Mouse (Mus musculus): ENCODE measurements around the gene Rnft2. TPM values are rescaled to one million over a fixed set of nuclear protein-coding genes. Genes with fewer than 3 reads are reported as not detected.
A peak's percentile ranks its signal among the peaks of the same experiment; 100 is the strongest.

The Rnft2 gene
- total and polyA plus RNA-seq, 3 experiments = 0.42 to 0.71 TPM; not detected in 1

DNA sequence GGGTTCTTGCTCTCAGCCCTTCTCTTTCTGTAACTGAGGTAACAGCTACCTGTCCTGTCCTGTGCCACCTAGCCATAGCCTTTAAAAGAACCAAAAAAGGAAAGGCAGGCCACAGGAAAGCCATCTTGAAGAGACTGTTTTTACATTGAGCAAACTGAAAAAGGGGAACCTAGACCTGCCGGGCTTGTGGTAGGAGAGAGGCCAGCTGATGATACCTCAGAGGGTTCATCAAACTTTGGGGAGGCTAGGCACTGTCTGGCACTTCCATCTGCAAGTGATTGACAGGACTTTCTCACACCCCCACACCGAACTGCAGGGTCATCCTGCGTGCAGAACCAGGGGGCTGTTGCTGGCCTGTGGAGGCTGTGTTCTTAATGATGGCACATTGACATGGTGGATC is 8.6 kb upstream of the Rnft2 start:
- Histone ChIP-seq H3K79me2 (ENCODE audit: control insufficient read depth, insufficient read depth, low read length, poor library complexity) (no peaks in the 10 kb centered on the region), H3K27me3 (ENCODE audit: control insufficient read depth in 1 of 2, insufficient read depth in 2 of 2, low read length in 2 of 2) (no peaks in the 10 kb centered on the region), H3K27ac (ENCODE audit: control insufficient read depth, low read depth, low read length) (no peak overlapping the region), H3K4me1 (ENCODE audit: control insufficient read depth in 1 of 2, insufficient read depth in 2 of 2, low read length in 2 of 2) (no peaks in the 10 kb centered on the region), H3K36me3 (ENCODE audit: control insufficient read depth in 1 of 2, insufficient read depth in 2 of 2, low read length in 2 of 2) (no peaks in the 10 kb centered on the region), H3K9ac (ENCODE audit: control insufficient read depth, low read depth, low read length, poor library complexity, severe bottlenecking) (no peak overlapping the region), H3K4me3 (ENCODE audit: control insufficient read depth in 1 of 2, insufficient read depth in 1 of 2, low read depth in 2 of 2, low read length in 2 of 2) (no peak overlapping the region), H3K9me3 (replicated peaks; ENCODE audit: insufficient read depth, low read length) (no peaks in the 10 kb centered on the region)
- peak; percentile 44 for DNase-seq (ENCODE audit: low read depth, low spot score)
- no peak for TF ChIP-seq USF2 (IDR thresholded peaks at IDR 0.05; ENCODE audit: borderline replicate concordance in 1 of 2, insufficient read depth in 1 of 2, low read depth in 1 of 2, low read length in 2 of 2)
- no peak for TF ChIP-seq E2F4 (IDR thresholded peaks at IDR 0.05; ENCODE audit: borderline replicate concordance, low read depth, low read length)
- no peak for TF ChIP-seq MAFK (IDR thresholded peaks at IDR 0.05; ENCODE audit: borderline replicate concordance, low read depth, low read length)
- TF ChIP-seq GATA1 (IDR thresholded peaks at IDR 0.05; ENCODE audit: low read depth, low read length) = no peak

- no peak overlapping the region for H3K9ac ChIP-seq (ENCODE audit: control insufficient read depth, low read depth, low read length, poor library complexity, severe bottlenecking)
- H3K4me3 ChIP-seq (ENCODE audit: control insufficient read depth in 1 of 2, insufficient read depth in 1 of 2, low read depth in 2 of 2, low read length in 2 of 2) = no peak overlapping the region
- H3K79me2 ChIP-seq (ENCODE audit: control insufficient read depth, insufficient read depth, low read length, poor library complexity) = no peaks in the 10 kb centered on the region
- DNase-seq (ENCODE audit: low read depth, low spot score) = no peak
- no peaks in the 10 kb centered on the region for H3K27me3 ChIP-seq (ENCODE audit: control insufficient read depth in 1 of 2, insufficient read depth in 2 of 2, low read length in 2 of 2)
- no peak overlapping the region for H3K27ac ChIP-seq (ENCODE audit: control insufficient read depth, low read depth, low read length)
- no peaks in the 10 kb centered on the region for H3K9me3 ChIP-seq (replicated peaks; ENCODE audit: insufficient read depth, low read length)
- TF ChIP-seq MAX (IDR thresholded peaks at IDR 0.05; ENCODE audit: low read length) (no peak), MXI1 (IDR thresholded peaks at IDR 0.05; ENCODE audit: low read depth, low read length) (no peak), MEF2A (IDR thresholded peaks at IDR 0.05; ENCODE audit: extremely low read depth, insufficient replicate concordance, low read depth, low read length, poor library complexity, severe bottlenecking) (no peak), E2F4 (IDR thresholded peaks at IDR 0.05; ENCODE audit: borderline replicate concordance, low read depth, low read length) (no peak), POLR2A (IDR thresholded peaks at IDR 0.05; ENCODE audit: control insufficient read depth in 1 of 2, insufficient read depth in 1 of 2, low read depth in 1 of 2, low read length in 2 of 2, poor library complexity in 1 of 2) (no peak), HCFC1 (IDR thresholded peaks at IDR 0.05; ENCODE audit: low read depth, low read length) (no peak), TBP (IDR thresholded peaks at IDR 0.05; ENCODE audit: low read depth, low read length) (no peak), ELF1 (IDR thresholded peaks at IDR 0.05; ENCODE audit: low read depth, low read length) (no peak), MYC (IDR thresholded peaks at IDR 0.05; ENCODE audit: low read depth, low read length) (no peak), ZKSCAN1 (IDR thresholded peaks at IDR 0.05; ENCODE audit: low read depth, low read length) (no peak), BHLHE40 (IDR thresholded peaks at IDR 0.05; ENCODE audit: borderline replicate concordance, low read depth, low read length) (no peak), NELFE (IDR thresholded peaks at IDR 0.05; ENCODE audit: low read depth, low read length) (no peak), ETS1 (IDR thresholded peaks at IDR 0.05; ENCODE audit: low read depth, low read length) (no peak), JUND (IDR thresholded peaks at IDR 0.05; ENCODE audit: low read depth, low read length) (no peak), CHD1 (IDR thresholded peaks at IDR 0.05; ENCODE audit: low read depth, low read length) (no peak), GABPA (IDR thresholded peaks at IDR 0.05; ENCODE audit: low read depth, low read length) (no peak), POLR2AphosphoS2 (IDR thresholded peaks at IDR 0.05; ENCODE audit: low read length) (no peak)
- peaks cover 0 to 2% of the 10 kb centered on the region in 2 experiments; a peak in 1 of 4 replicates for H3K36me3 ChIP-seq (ENCODE audit: control insufficient read depth in 1 of 2, insufficient read depth in 2 of 2, low read length in 2 of 2)
- H3K4me1 ChIP-seq (ENCODE audit: control insufficient read depth in 1 of 2, insufficient read depth in 2 of 2, low read length in 2 of 2) = 0 out of 4 replicates have a peak, but pooled peaks cover 0 to under 1% of the 10 kb centered on the region in 2 experiments
These were observed 6.1 kb upstream of the Rnft2 start for GRCm38 (mm10) chr5:118250987-118251386.
